Mouse (Mus musculus) c-Kit-positive CD71-positive TER-119-negative erythroid progenitor cells, embryonic 14.5 days (primary cell): Measurements from ENCODE around the gene Spsb1.

Experiments used
- DNase-seq: peaks from one replicate; pipeline ENCODE4 v3.0.0-alpha.2; 2013; ENCODE audit warnings: low read depth

Spsb1 gene

GRCm38 (mm10) chr4:149952201-149952600 is 2.6 kb downstream of the Spsb1 start:
- DNase-seq: no peak

- DNase-seq: no peak
These were observed 3.6 kb downstream of the Spsb1 start for GRCm38 (mm10) chr4:149951201-149951600.

- no peak for DNase-seq
These were observed 5.2 kb downstream of the Spsb1 start for GRCm38 (mm10) chr4:149949691-149950090.

- DNase-seq: no peak
These were observed 6.7 kb downstream of the Spsb1 start for GRCm38 (mm10) chr4:149948119-149948518.

GRCm38 (mm10) chr4:149947396-149947795 is 7.4 kb downstream of the Spsb1 start:
- no peak for DNase-seq

- no peak for DNase-seq
These were observed 9.6 kb downstream of the Spsb1 start for GRCm38 (mm10) chr4:149945194-149945593.

GRCm38 (mm10) chr4:149944214-149944613 is 10.6 kb downstream of the Spsb1 start:
- DNase-seq: no peak

- DNase-seq: no peak
These were observed 11.8 kb downstream of the Spsb1 start for GRCm38 (mm10) chr4:149942831-149943741.

- DNase-seq: no peak
These were observed 13.6 kb downstream of the Spsb1 start for GRCm38 (mm10) chr4:149941067-149941755.

- DNase-seq: no peak
These were observed 16.1 kb downstream of the Spsb1 start for GRCm38 (mm10) chr4:149938701-149939100.

GRCm38 (mm10) chr4:149936921-149937320 is 17.9 kb downstream of the Spsb1 start:
- no peak for DNase-seq

GRCm38 (mm10) chr4:149935470-149935869 is 19.4 kb downstream of the Spsb1 start:
- DNase-seq: no peak

- DNase-seq: no peak
These were observed 21.2 kb downstream of the Spsb1 start for GRCm38 (mm10) chr4:149933519-149934245.

- DNase-seq: no peak
These were observed 21.8 kb downstream of the Spsb1 start for GRCm38 (mm10) chr4:149933025-149933424.

- no peak for DNase-seq
These were observed 22.6 kb downstream of the Spsb1 start for GRCm38 (mm10) chr4:149932108-149932815.

- no peak for DNase-seq
These were observed 24.1 kb downstream of the Spsb1 start for GRCm38 (mm10) chr4:149930755-149931154.

GRCm38 (mm10) chr4:149923014-149923413 is 31.8 kb downstream of the Spsb1 start:
- no peak for DNase-seq

GRCm38 (mm10) chr4:149922121-149922718 is 32.6 kb downstream of the Spsb1 start:
- no peak for DNase-seq

- DNase-seq: no peak
These were observed 34.0 kb downstream of the Spsb1 start for GRCm38 (mm10) chr4:149920886-149921285.

- DNase-seq: no peak
These were observed 36.3 kb downstream of the Spsb1 start for GRCm38 (mm10) chr4:149918455-149919070.

- DNase-seq: no peak
These were observed 38.0 kb downstream of the Spsb1 start for GRCm38 (mm10) chr4:149916831-149917230.
